Mouse (Mus musculus) heart, embryonic 14.5 days (tissue): ENCODE measurements around the gene Ldlrap1. TPM values are rescaled to one million over a fixed set of nuclear protein-coding genes. Genes with fewer than 3 reads are reported as not detected.
A peak's percentile ranks its signal among the peaks of the same experiment; 100 is the strongest.

Experiments used
- ATAC-seq: fragments of 200-750 bp; cut with Nextera tagmentation; 2 replicates; pipeline ENCODE4 v1.8.0; 2017; ENCODE audit warnings: low read depth, moderate TSS enrichment; ENCODE audit not compliant: insufficient number of reproducible peaks, insufficient read depth, low FRiP score
- H3K27ac ChIP-seq, 2 experiments: fragments of 200-500 bp in 1 of 2; fragments of 300-500 bp in 1 of 2; sonication (generic) in 1 of 2; replicated peaks in 1 of 2; 2 replicates each; pipeline ENCODE4 v1.5.1; 2012 to 2014; ENCODE audit warnings: low read depth in 2 of 2, low read length in 2 of 2, control low read depth in 1 of 2, mild to moderate bottlenecking in 1 of 2, mixed read lengths in 1 of 2; ENCODE audit not compliant: control insufficient read depth in 1 of 2, insufficient read depth in 1 of 2
- H3K27me3 ChIP-seq: fragments of 300-500 bp; sonication (generic); 2 replicates; pipeline ENCODE4 v1.6.1; 2014; ENCODE audit warnings: mild to moderate bottlenecking, low read length, control low read depth; ENCODE audit not compliant: control insufficient read depth, insufficient read depth
- H3K36me3 ChIP-seq: fragments of 300-500 bp; sonication (generic); 2 replicates; pipeline ENCODE4 v1.6.1; 2014; ENCODE audit warnings: mild to moderate bottlenecking, control low read depth, low read length, mixed read lengths; ENCODE audit not compliant: control insufficient read depth, insufficient read depth
- H3K4me1 ChIP-seq, 2 experiments: fragments of 200-500 bp in 1 of 2; fragments of 300-500 bp in 1 of 2; sonication (generic) in 1 of 2; 2 replicates each; pipeline ENCODE4 v1.6.1; 2012 to 2014; ENCODE audit warnings: low read length in 2 of 2, control low read depth in 1 of 2, mixed read lengths in 1 of 2; ENCODE audit not compliant: control insufficient read depth in 2 of 2, insufficient read depth in 2 of 2
- H3K4me2 ChIP-seq: fragments of 300-500 bp; sonication (generic); 2 replicates; pipeline ENCODE4 v1.6.1; 2014; ENCODE audit warnings: mild to moderate bottlenecking, low read length
- H3K4me3 ChIP-seq, 2 experiments: fragments of 200-500 bp in 1 of 2; fragments of 300-500 bp in 1 of 2; sonication (generic) in 1 of 2; 2 replicates each; pipeline ENCODE4 v1.5.1; 2012 to 2014; ENCODE audit warnings: low read length in 2 of 2, mild to moderate bottlenecking in 2 of 2, control low read depth in 1 of 2, low read depth in 1 of 2, moderate library complexity in 1 of 2; ENCODE audit not compliant: control insufficient read depth in 1 of 2, insufficient read depth in 1 of 2
- H3K9ac ChIP-seq: fragments of 300-500 bp; sonication (generic); 2 replicates; pipeline ENCODE4 v1.6.1; 2014; ENCODE audit warnings: mild to moderate bottlenecking, low read length
- H3K9me3 ChIP-seq: fragments of 300-500 bp; sonication (generic); 2 replicates; pipeline ENCODE4 v1.6.1; 2016; ENCODE audit warnings: low read length, control low read depth; ENCODE audit not compliant: control insufficient read depth
- WGBS: fragments of 180-500 bp; shearing (Covaris S2); extraction: QIAGEN DNeasy Blood & Tissue Kit; methylation state at CpG from one replicate; pipeline ENCODE4 v1.1.7; 2014; 5-methylcytosine and 5-hydroxymethylcytosine counted together
- polyA plus RNA-seq: library from polyadenylated mRNA; unstranded; fragments of >200 nt; fragmentation: Nextera tagmentation; extraction: Ambion mirVana; gene quantifications from 2 replicates; pipeline ENCODE4 v1.2.1, GENCODE M21; 2014

Gene Ldlrap1
- polyA plus RNA-seq, 1 experiment from 2014 or later, result 12.3 TPM

GRCm38 (mm10) chr4:134774126-134774525 lies 6.3 kb upstream of the Ldlrap1 start:
- H3K27me3 ChIP-seq, result no peaks in the 10 kb centered on the region
- no peak overlapping the region for H3K4me2 ChIP-seq
- no peak overlapping the region for H3K9ac ChIP-seq
- H3K27ac ChIP-seq, result no peak overlapping the region
- H3K36me3 ChIP-seq, result no peaks in the 10 kb centered on the region
- H3K9me3 ChIP-seq, result no peaks in the 10 kb centered on the region
- 80% methylated on average over 6 of the region's 6 CpGs for WGBS
- no peak overlapping the region for H3K4me3 ChIP-seq
- ATAC-seq, result no peak
- H3K4me1 ChIP-seq, result peaks cover 8 to 21% of the 10 kb centered on the region in 2 experiments; a peak in 3 of 4 replicates

- Histone ChIP-seq H3K36me3 (no peaks in the 10 kb centered on the region), H3K9me3 (no peaks in the 10 kb centered on the region), H3K4me3 (no peak overlapping the region), H3K4me2 (no peak overlapping the region), H3K27me3 (no peaks in the 10 kb centered on the region), H3K4me1 (peaks cover 14 to 32% of the 10 kb centered on the region in 2 experiments), H3K9ac (no peak overlapping the region), H3K27ac (no peak overlapping the region)
- WGBS, result 52% methylated on average over 4 of the region's 4 CpGs
- no peak for ATAC-seq
Measured at GRCm38 (mm10) chr4:134772805-134773674, 5.2 kb upstream of the Ldlrap1 start.

- WGBS, result 71% methylated on average over 7 of the region's 7 CpGs
- H3K9me3 ChIP-seq, result no peaks in the 10 kb centered on the region
- no peak overlapping the region for H3K4me2 ChIP-seq
- peaks cover 21 to 43% of the 10 kb centered on the region in 2 experiments for H3K4me1 ChIP-seq
- no peaks in the 10 kb centered on the region for H3K27me3 ChIP-seq
- H3K9ac ChIP-seq, result no peak overlapping the region; the same call in 1 of the 2 replicates
- no peaks in the 10 kb centered on the region for H3K36me3 ChIP-seq
- no peak overlapping the region for H3K27ac ChIP-seq
- no peak overlapping the region for H3K4me3 ChIP-seq
- no peak for ATAC-seq
Measured at GRCm38 (mm10) chr4:134769891-134770290, 2.1 kb upstream of the Ldlrap1 start.

- WGBS, result 40% methylated on average over 7 of the region's 7 CpGs
- ATAC-seq, result no peak
- Histone ChIP-seq H3K9ac (no peak overlapping the region; the same call in 1 of the 2 replicates), H3K27ac (peak overlapping the region in 1 of 2 experiments; percentile 24; a peak in 1 of 4 replicates), H3K4me3 (no peak overlapping the region), H3K27me3 (no peaks in the 10 kb centered on the region), H3K36me3 (no peaks in the 10 kb centered on the region), H3K4me2 (no peak overlapping the region; the same call in 1 of the 2 replicates), H3K9me3 (no peaks in the 10 kb centered on the region), H3K4me1 (peaks cover 24 to 49% of the 10 kb centered on the region in 2 experiments)
Measured at GRCm38 (mm10) chr4:134769081-134769811, 1.4 kb upstream of the Ldlrap1 start.

- Histone ChIP-seq H3K4me3 (peak overlapping the region; percentile 85 to 89), H3K27ac (no peak overlapping the region), H3K36me3 (no peaks in the 10 kb centered on the region), H3K9me3 (no peaks in the 10 kb centered on the region), H3K27me3 (no peaks in the 10 kb centered on the region), H3K4me2 (peak overlapping the region; percentile 99), H3K4me1 (peaks cover 29 to 57% of the 10 kb centered on the region in 2 experiments), H3K9ac (peak overlapping the region; percentile 91)
- no peak for ATAC-seq
- WGBS, result 12% methylated on average over 21 of the region's 21 CpGs
Measured at GRCm38 (mm10) chr4:134768226-134768888, 533 bp upstream of the Ldlrap1 start.

- no peak for ATAC-seq
- Histone ChIP-seq H3K27me3 (no peaks in the 10 kb centered on the region), H3K9ac (peak overlapping the region; percentile 91), H3K4me2 (peak overlapping the region; percentile 99), H3K4me1 (peaks cover 30 to 60% of the 10 kb centered on the region in 2 experiments), H3K9me3 (no peaks in the 10 kb centered on the region), H3K27ac (peak overlapping the region; percentile 57 to 71; a peak in 3 of 4 replicates), H3K36me3 (no peaks in the 10 kb centered on the region), H3K4me3 (peak overlapping the region; percentile 85 to 89)
- 2% methylated on average over 23 of the region's 23 CpGs for WGBS
Measured at GRCm38 (mm10) chr4:134766904-134767425, 859 bp downstream of the Ldlrap1 start.

GRCm38 (mm10) chr4:134766277-134766676 lies 1.5 kb downstream of the Ldlrap1 start:
- Histone ChIP-seq H3K9me3 (no peaks in the 10 kb centered on the region), H3K27me3 (no peaks in the 10 kb centered on the region), H3K4me2 (peak overlapping the region; percentile 99), H3K4me1 (peaks cover 32 to 64% of the 10 kb centered on the region in 2 experiments), H3K9ac (peak overlapping the region; percentile 91), H3K36me3 (no peaks in the 10 kb centered on the region), H3K27ac (peak overlapping the region in 1 of 2 experiments; percentile 71; a peak in 1 of 4 replicates), H3K4me3 (peak overlapping the region in 1 of 2 experiments; percentile 85; a peak in 2 of 4 replicates)
- ATAC-seq, result no peak
- 55% methylated on average over 6 of the region's 6 CpGs for WGBS
